ENCODE assay signal across 9 mouse cellular contexts in the genomic region with DNA sequence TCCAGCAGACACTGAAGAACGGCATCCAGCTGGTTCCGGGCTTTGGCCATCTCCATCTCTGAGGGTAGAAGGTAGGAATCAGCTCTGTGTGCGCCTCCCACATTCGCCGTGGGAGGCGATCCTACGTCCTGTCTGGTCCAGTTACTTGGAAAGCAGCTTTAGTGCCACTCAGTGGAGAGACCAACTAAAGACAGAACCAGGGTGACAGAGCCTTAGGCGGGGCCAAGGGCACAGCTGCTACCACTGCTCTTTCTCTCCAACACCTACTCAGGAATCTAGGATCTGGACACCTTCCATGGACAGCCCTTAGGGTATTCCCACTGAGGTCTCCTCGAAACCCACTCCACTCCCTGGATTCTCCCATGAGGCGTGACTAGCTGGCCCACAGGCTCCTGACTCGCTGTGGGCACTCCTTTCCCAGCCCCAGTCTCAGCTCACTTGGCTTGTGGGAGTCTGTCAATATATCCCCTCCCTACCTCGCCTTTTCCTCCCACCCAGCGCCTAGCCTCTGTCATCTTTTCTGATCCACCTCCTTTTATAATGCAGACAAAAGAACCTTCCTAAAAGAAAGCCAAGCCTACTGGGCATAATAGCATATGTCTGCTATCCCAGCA. TPM values are rescaled to one million over a fixed set of nuclear protein-coding genes. Genes with fewer than 3 reads are reported as not detected.
A peak's percentile ranks its signal among the peaks of the same experiment; 100 is the strongest.
DNase-seq lines count a peak whose midpoint lies in the region; ATAC-seq and TF ChIP-seq lines count a peak whose summit lies in the region.
"Had no signal": no experiment of that assay in that cellular context is flagged by ENCODE, and none has a peak within 500 bp of the region (broad histone marks: within the 10 kb centered on the region; RNA-seq: fewer than 3 reads in every experiment).

No protein-coding gene starts in this region.

- TF ChIP-seq CTCF in bone marrow macrophage, adult 2 months (IDR thresholded peaks at IDR 0.05; ENCODE audit: low read depth, low read length), result no peak

- H3K27ac ChIP-seq in kidney, embryonic 14.5 days (ENCODE audit: low read depth, low read length), result no peak overlapping the region
- H3K27ac ChIP-seq in bone marrow macrophage, adult 2 months (ENCODE audit: insufficient read depth, low read depth, low read length), result no peak overlapping the region
- no peak overlapping the region for H3K27ac ChIP-seq in hindbrain, embryonic 12.5 days
- no peak overlapping the region for H3K27ac ChIP-seq in midbrain, embryonic 14.5 days (replicated peaks; ENCODE audit: low read depth, low read length)

- peaks cover 24% of the 10 kb centered on the region for H3K4me1 ChIP-seq in kidney, embryonic 14.5 days (ENCODE audit: control insufficient read depth, insufficient read depth, low read length)
- H3K4me1 ChIP-seq in bone marrow macrophage, adult 2 months (ENCODE audit: control insufficient read depth, insufficient read depth, low read length), result peaks cover 17% of the 10 kb centered on the region
- peaks cover 27% of the 10 kb centered on the region for H3K4me1 ChIP-seq in hindbrain, embryonic 12.5 days
- H3K4me1 ChIP-seq in midbrain, embryonic 14.5 days (ENCODE audit: control insufficient read depth, insufficient read depth, low read length), result peaks cover 19% of the 10 kb centered on the region

- peak overlapping the region; percentile 44; the same call in 1 of the 2 replicates for H3K4me3 ChIP-seq in kidney, embryonic 14.5 days (ENCODE audit: low read length)
- H3K4me3 ChIP-seq in bone marrow macrophage, adult 2 months (ENCODE audit: insufficient read depth, low read length), result peak overlapping the region; percentile 86
- H3K4me3 ChIP-seq in hindbrain, embryonic 12.5 days, result peak overlapping the region; percentile 63
- H3K4me3 ChIP-seq in midbrain, embryonic 14.5 days (replicated peaks; ENCODE audit: low read depth, low read length), result 0 out of 2 replicates have a peak overlapping the region, but pooled peaks have one; percentile 50

- DNase-seq in kidney, postnatal 25 days, result no peak
- DNase-seq in midbrain, embryonic 14.5 days, result no peak
- no peak for DNase-seq in frontal cortex, postnatal 25 days (ENCODE audit: low spot score in 2 of 2)
- no peak for DNase-seq in yolk sac, embryonic 10.5 days (ENCODE audit: low spot score)
- DNase-seq in adrenal gland, postnatal 25 days, result no peak
- DNase-seq: gastrocnemius, postnatal 14 days had no signal

- TF ChIP-seq POLR2A in bone marrow macrophage, adult 2 months (IDR thresholded peaks at IDR 0.05; ENCODE audit: borderline replicate concordance, low read depth, low read length), result no peak

- H3K9me3 ChIP-seq in kidney, embryonic 14.5 days (ENCODE audit: control insufficient read depth, low read length), result no peaks in the 10 kb centered on the region
- H3K9me3 ChIP-seq in hindbrain, embryonic 12.5 days (replicated peaks), result no peaks in the 10 kb centered on the region
- H3K9me3 ChIP-seq in midbrain, embryonic 14.5 days (ENCODE audit: control insufficient read depth, low read length), result no peaks in the 10 kb centered on the region

- peak overlapping the region; percentile 66; the same call in 1 of the 2 replicates for H3K4me2 ChIP-seq in kidney, embryonic 14.5 days (replicated peaks; ENCODE audit: low read depth, low read length)
- H3K4me2 ChIP-seq in hindbrain, embryonic 12.5 days (replicated peaks), result peak overlapping the region; percentile 94
- H3K4me2 ChIP-seq in midbrain, embryonic 14.5 days (ENCODE audit: low read length), result peak overlapping the region; percentile 71

- peaks cover 33% of the 10 kb centered on the region for H3K36me3 ChIP-seq in kidney, embryonic 14.5 days (ENCODE audit: control insufficient read depth, insufficient read depth, low read length)
- H3K36me3 ChIP-seq in hindbrain, embryonic 12.5 days, result peaks cover 36% of the 10 kb centered on the region
- peaks cover 33% of the 10 kb centered on the region for H3K36me3 ChIP-seq in midbrain, embryonic 14.5 days (ENCODE audit: control insufficient read depth, insufficient read depth, low read length)

- no peak for ATAC-seq in kidney, embryonic 14.5 days (ENCODE audit: low FRiP score, low TSS enrichment)
- ATAC-seq in hindbrain, embryonic 12.5 days (ENCODE audit: low FRiP score), result no peak
- ATAC-seq in midbrain, embryonic 14.5 days (ENCODE audit: low FRiP score, low TSS enrichment), result no peak

- no peaks in the 10 kb centered on the region for H3K27me3 ChIP-seq in kidney, embryonic 14.5 days (ENCODE audit: control insufficient read depth, insufficient read depth, low read length)
- H3K27me3 ChIP-seq in hindbrain, embryonic 12.5 days, result 0 out of 2 replicates have a peak, but pooled peaks cover 3% of the 10 kb centered on the region
- H3K27me3 ChIP-seq in midbrain, embryonic 14.5 days (ENCODE audit: control insufficient read depth, insufficient read depth, low read length), result no peaks in the 10 kb centered on the region

- 86% methylated on average over 13 of the region's 13 CpGs for WGBS in kidney, embryonic 14.5 days
- WGBS in hindbrain, embryonic 12.5 days, result 87% methylated on average over 13 of the region's 13 CpGs
- 87% methylated on average over 13 of the region's 13 CpGs for WGBS in midbrain, embryonic 14.5 days

- peak overlapping the region; percentile 64; the same call in 1 of the 2 replicates for H3K9ac ChIP-seq in kidney, embryonic 14.5 days (ENCODE audit: low read depth, low read length)
- H3K9ac ChIP-seq in hindbrain, embryonic 12.5 days, result 0 out of 2 replicates have a peak overlapping the region, but pooled peaks have one; percentile 81
- no peak overlapping the region for H3K9ac ChIP-seq in midbrain, embryonic 14.5 days (replicated peaks; ENCODE audit: low read length)

RNA-seq across cellular contexts. Expression of a gene that starts 1.6 kb away (rescaled TPM):
- polyA plus RNA-seq in kidney, embryonic 14.5 days (2014; fragmentation: Nextera tagmentation; extraction: Ambion mirVana), result 38.5 and 48.0 TPM in 2 replicates
- 29.6 and 44.3 TPM in 2 replicates for polyA plus RNA-seq in bone marrow macrophage, adult 2 months (2012; ENCODE audit: insufficient read depth, insufficient read length, missing spikeins)
- 52.4 and 55.2 TPM in 2 replicates for polyA plus RNA-seq in hindbrain, embryonic 12.5 days (2016; fragmentation: Nextera tagmentation; extraction: Ambion mirVana)
- 49.9 and 59.1 TPM in 2 replicates for polyA plus RNA-seq in midbrain, embryonic 14.5 days (2014; fragmentation: Nextera tagmentation; extraction: Ambion mirVana)
- total RNA-seq in adrenal gland, postnatal 25 days (2021), result 56.9 and 67.6 TPM in 2 replicates

RNA-seq across cellular contexts. Expression of a gene that starts 5.1 kb away (rescaled TPM):
- polyA plus RNA-seq in kidney, embryonic 14.5 days (2014; fragmentation: Nextera tagmentation; extraction: Ambion mirVana), result 109 and 119 TPM in 2 replicates
- 62.1 and 74.5 TPM in 2 replicates for polyA plus RNA-seq in bone marrow macrophage, adult 2 months (2012; ENCODE audit: insufficient read depth, insufficient read length, missing spikeins)
- 80.6 and 87.5 TPM in 2 replicates for polyA plus RNA-seq in hindbrain, embryonic 12.5 days (2016; fragmentation: Nextera tagmentation; extraction: Ambion mirVana)
- 103 and 104 TPM in 2 replicates for polyA plus RNA-seq in midbrain, embryonic 14.5 days (2014; fragmentation: Nextera tagmentation; extraction: Ambion mirVana)
- 71.9 and 81.8 TPM in 2 replicates for total RNA-seq in adrenal gland, postnatal 25 days (2021)

RNA-seq across cellular contexts. Expression of a gene that starts 5.1 kb away (rescaled TPM):
- polyA plus RNA-seq in kidney, embryonic 14.5 days (2014; fragmentation: Nextera tagmentation; extraction: Ambion mirVana), result 8.0 and 11.3 TPM in 2 replicates
- 7.9 and 12.2 TPM in 2 replicates for polyA plus RNA-seq in bone marrow macrophage, adult 2 months (2012; ENCODE audit: insufficient read depth, insufficient read length, missing spikeins)
- 18.1 and 19.5 TPM in 2 replicates for polyA plus RNA-seq in hindbrain, embryonic 12.5 days (2016; fragmentation: Nextera tagmentation; extraction: Ambion mirVana)
- 8.2 and 11.8 TPM in 2 replicates for polyA plus RNA-seq in midbrain, embryonic 14.5 days (2014; fragmentation: Nextera tagmentation; extraction: Ambion mirVana)
- total RNA-seq in adrenal gland, postnatal 25 days (2021), result 6.3 and 8.0 TPM in 2 replicates

RNA-seq across cellular contexts. Expression of a gene that starts 5.4 kb away (rescaled TPM):
- 121 and 182 TPM in 2 replicates for polyA plus RNA-seq in kidney, embryonic 14.5 days (2014; fragmentation: Nextera tagmentation; extraction: Ambion mirVana)
- polyA plus RNA-seq in bone marrow macrophage, adult 2 months (2012; ENCODE audit: insufficient read depth, insufficient read length, missing spikeins), result 204 and 236 TPM in 2 replicates
- polyA plus RNA-seq in hindbrain, embryonic 12.5 days (2016; fragmentation: Nextera tagmentation; extraction: Ambion mirVana), result 128 and 139 TPM in 2 replicates
- 99.1 and 135 TPM in 2 replicates for polyA plus RNA-seq in midbrain, embryonic 14.5 days (2014; fragmentation: Nextera tagmentation; extraction: Ambion mirVana)
- total RNA-seq in adrenal gland, postnatal 25 days (2021), result 148 and 160 TPM in 2 replicates

RNA-seq across cellular contexts. Expression of a gene that starts 5.9 kb away (rescaled TPM):
- 15.2 and 25.0 TPM in 2 replicates for polyA plus RNA-seq in kidney, embryonic 14.5 days (2014; fragmentation: Nextera tagmentation; extraction: Ambion mirVana)
- 8.8 and 12.2 TPM in 2 replicates for polyA plus RNA-seq in bone marrow macrophage, adult 2 months (2012; ENCODE audit: insufficient read depth, insufficient read length, missing spikeins)
- 11.3 and 12.6 TPM in 2 replicates for polyA plus RNA-seq in hindbrain, embryonic 12.5 days (2016; fragmentation: Nextera tagmentation; extraction: Ambion mirVana)
- 7.4 and 10.9 TPM in 2 replicates for polyA plus RNA-seq in midbrain, embryonic 14.5 days (2014; fragmentation: Nextera tagmentation; extraction: Ambion mirVana)
- 14.8 TPM in 2 replicates for total RNA-seq in adrenal gland, postnatal 25 days (2021)
